Comparison of ENCODE assay signal across 12 mouse cellular contexts in the genomic region with DNA sequence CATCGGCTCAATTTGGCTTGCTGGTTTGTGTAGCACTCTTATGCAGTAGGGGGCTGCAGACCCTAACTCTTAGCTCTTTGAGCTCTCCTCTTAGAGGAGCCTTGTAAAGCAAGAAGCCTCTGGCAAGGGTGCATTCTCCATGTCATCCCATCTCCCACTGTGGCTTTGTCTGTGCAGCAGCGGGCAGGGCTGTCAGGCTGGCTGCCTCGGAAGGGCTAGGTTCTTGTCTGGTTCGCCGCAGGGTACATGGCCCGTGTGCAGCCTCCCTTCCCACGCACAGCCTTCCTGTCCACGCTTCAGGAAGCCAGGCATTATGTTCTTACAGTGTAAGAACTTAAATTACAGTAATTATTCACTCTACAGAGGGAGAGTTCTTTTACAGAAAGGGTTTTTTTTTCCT. TPM values are rescaled to one million over a fixed set of nuclear protein-coding genes. Genes with fewer than 3 reads are reported as not detected.
DNase-seq lines count a peak whose midpoint lies in the region; ATAC-seq and TF ChIP-seq lines count a peak whose summit lies in the region.
"Had no signal": no experiment of that assay in that cellular context is flagged by ENCODE, and none has a peak within 500 bp of the region (broad histone marks: within the 10 kb centered on the region; RNA-seq: fewer than 3 reads in every experiment).

No protein-coding gene starts in this region.

- peak overlapping the region; percentile 17; the same call in 1 of the 2 replicates for H3K4me3 ChIP-seq in layer of hippocampus, adult 2 months
- H3K4me3 ChIP-seq in forebrain, embryonic 15.5 days, result no peak overlapping the region
- no peak overlapping the region for H3K4me3 ChIP-seq in midbrain, embryonic 15.5 days

- no peak for DNase-seq in layer of hippocampus, adult 2 months (ENCODE audit: low spot score in 2 of 2)
- DNase-seq in layer of hippocampus, postnatal 10 days (ENCODE audit: low spot score in 2 of 2), result no peak
- peak; percentile 65 to 76 for DNase-seq in cerebellum, postnatal 14 days
- no peak for DNase-seq in lung, postnatal 36 days
- DNase-seq in spleen, postnatal 4 days (ENCODE audit: low spot score in 2 of 2), result no peak
- no peak for DNase-seq in urinary bladder, postnatal 25 days (ENCODE audit: low spot score)
- DNase-seq: adrenal gland, postnatal 25 days; kidney, adult 8-10 months; right cerebral cortex, adult 18-20 months had no signal

- 26% methylated on average over 8 of the region's 8 CpGs for WGBS in forebrain, embryonic 15.5 days
- WGBS in midbrain, embryonic 15.5 days, result 38% methylated on average over 8 of the region's 8 CpGs

- no peaks in the 10 kb centered on the region for H3K9me3 ChIP-seq in forebrain, embryonic 15.5 days
- H3K9me3 ChIP-seq in midbrain, embryonic 15.5 days, result no peaks in the 10 kb centered on the region

- H3K4me1 ChIP-seq in forebrain, embryonic 15.5 days, result peaks cover 17% of the 10 kb centered on the region
- peaks cover 21% of the 10 kb centered on the region for H3K4me1 ChIP-seq in midbrain, embryonic 15.5 days

- no peak for ATAC-seq in forebrain, embryonic 15.5 days (replicated peaks)
- no peak for ATAC-seq in midbrain, embryonic 15.5 days (replicated peaks)

- peak overlapping the region; percentile 4; the same call in 1 of the 2 replicates for H3K9ac ChIP-seq in forebrain, embryonic 15.5 days (replicated peaks)
- H3K9ac ChIP-seq in midbrain, embryonic 15.5 days, result no peak overlapping the region

- no peaks in the 10 kb centered on the region for H3K27me3 ChIP-seq in forebrain, embryonic 15.5 days
- H3K27me3 ChIP-seq in midbrain, embryonic 15.5 days (replicated peaks), result no peaks in the 10 kb centered on the region

- no peak for TF ChIP-seq CTCF in layer of hippocampus, adult 2 months (conservative IDR thresholded peaks at IDR 0.05)

- H3K4me2 ChIP-seq in forebrain, embryonic 15.5 days (replicated peaks), result no peak overlapping the region
- no peak overlapping the region for H3K4me2 ChIP-seq in midbrain, embryonic 15.5 days
- H3K4me2 ChIP-seq: liver, embryonic 11.5 days had no signal

- peak overlapping the region; percentile 73 for H3K27ac ChIP-seq in layer of hippocampus, adult 2 months
- peak overlapping the region; percentile 58 for H3K27ac ChIP-seq in forebrain, embryonic 15.5 days (replicated peaks)
- peak overlapping the region; percentile 36 for H3K27ac ChIP-seq in midbrain, embryonic 15.5 days

- peaks cover 3% of the 10 kb centered on the region; the same call in 1 of the 2 replicates for H3K36me3 ChIP-seq in forebrain, embryonic 15.5 days
- H3K36me3 ChIP-seq in midbrain, embryonic 15.5 days (replicated peaks), result peaks cover 2% of the 10 kb centered on the region; the same call in 1 of the 2 replicates

RNA-seq across cellular contexts. Expression of gene Apopt1, which starts 5.6 kb away (rescaled TPM):
- total RNA-seq in layer of hippocampus, adult 2 months (2021), result 10 to 100 TPM; 35.7 to 36.8 TPM
- total RNA-seq in layer of hippocampus, postnatal 10 days (2021), result 10 to 100 TPM; 39.2 to 42.0 TPM
- 48.2 and 48.7 TPM in 2 replicates for polyA plus RNA-seq in forebrain, embryonic 15.5 days (2015; fragmentation: Nextera tagmentation; extraction: Ambion mirVana)
- polyA plus RNA-seq in midbrain, embryonic 15.5 days (2015; fragmentation: Nextera tagmentation; extraction: Ambion mirVana), result 51.9 and 55.3 TPM in 2 replicates

RNA-seq across cellular contexts. Expression of gene Bag5, which starts 5.6 kb away (rescaled TPM):
- total RNA-seq in layer of hippocampus, adult 2 months (2021), result 10 to 100 TPM; 50.6 to 50.9 TPM
- total RNA-seq in layer of hippocampus, postnatal 10 days (2021), result 10 to 100 TPM; 38.4 to 38.9 TPM
- 65.1 and 69.1 TPM in 2 replicates for polyA plus RNA-seq in forebrain, embryonic 15.5 days (2015; fragmentation: Nextera tagmentation; extraction: Ambion mirVana)
- polyA plus RNA-seq in midbrain, embryonic 15.5 days (2015; fragmentation: Nextera tagmentation; extraction: Ambion mirVana), result 71.7 and 73.1 TPM in 2 replicates

RNA-seq across cellular contexts. Expression of gene Klc1, which starts 40.0 kb away (rescaled TPM):
- total RNA-seq in layer of hippocampus, adult 2 months (2021), result 100 to 1,000 TPM; 654 to 684 TPM
- total RNA-seq in layer of hippocampus, postnatal 10 days (2021), result 100 to 1,000 TPM; 840 to 877 TPM
- 430 and 440 TPM in 2 replicates for polyA plus RNA-seq in forebrain, embryonic 15.5 days (2015; fragmentation: Nextera tagmentation; extraction: Ambion mirVana)
- 661 and 666 TPM in 2 replicates for polyA plus RNA-seq in midbrain, embryonic 15.5 days (2015; fragmentation: Nextera tagmentation; extraction: Ambion mirVana)

RNA-seq across cellular contexts. Expression of gene Trmt61a, which starts 40.8 kb away (rescaled TPM):
- total RNA-seq in layer of hippocampus, adult 2 months (2021), result 10 to 100 TPM; 16.7 to 18.0 TPM
- 10 to 100 TPM; 16.3 to 19.8 TPM for total RNA-seq in layer of hippocampus, postnatal 10 days (2021)
- 10.6 and 12.0 TPM in 2 replicates for polyA plus RNA-seq in forebrain, embryonic 15.5 days (2015; fragmentation: Nextera tagmentation; extraction: Ambion mirVana)
- polyA plus RNA-seq in midbrain, embryonic 15.5 days (2015; fragmentation: Nextera tagmentation; extraction: Ambion mirVana), result 10.4 and 11.9 TPM in 2 replicates

RNA-seq across cellular contexts. Expression of gene Ckb, which starts 46.5 kb away (rescaled TPM):
- 1,000 to 10,000 TPM; 1,228 to 1,237 TPM for total RNA-seq in layer of hippocampus, adult 2 months (2021)
- total RNA-seq in layer of hippocampus, postnatal 10 days (2021), result 1,000 to 10,000 TPM in 1 of 2 experiments, 100 to 1,000 TPM in 1; 969 to 1,026 TPM
- 1,536 and 1,584 TPM in 2 replicates for polyA plus RNA-seq in forebrain, embryonic 15.5 days (2015; fragmentation: Nextera tagmentation; extraction: Ambion mirVana)
- 1,376 and 1,480 TPM in 2 replicates for polyA plus RNA-seq in midbrain, embryonic 15.5 days (2015; fragmentation: Nextera tagmentation; extraction: Ambion mirVana)

Comparison
In these comparisons a context has a peak if more than half of its experiments do, and no peak if none do; other contexts are left out.
1. DNase-seq: peak in cerebellum, postnatal 14 days (2 of 2); none in layer of hippocampus, adult 2 months (0 of 2), layer of hippocampus, postnatal 10 days (0 of 2), lung, postnatal 36 days (single experiment), spleen, postnatal 4 days (0 of 2) and urinary bladder, postnatal 25 days (single experiment).
2. Peak in every context shown above with its lines, with median percentiles within 50 percentile points of each other: H3K27ac ChIP-seq.